Mouse (Mus musculus): Measurements from ENCODE around the gene Cemip. TPM values are rescaled to one million over a fixed set of nuclear protein-coding genes. Genes with fewer than 3 reads are reported as not detected.

Gene Cemip
- polyA plus RNA-seq, 1 experiment from 2014 or later, result not detected

- Histone ChIP-seq H3K9ac (ENCODE audit: low read depth, low read length) (no peak overlapping the region), H3K4me2 (ENCODE audit: low read depth, low read length) (no peak overlapping the region), H3K9me3 (replicated peaks; ENCODE audit: control insufficient read depth, low read length) (no peaks in the 10 kb centered on the region), H3K27ac (ENCODE audit: low read length) (no peak overlapping the region), H3K36me3 (ENCODE audit: control insufficient read depth, insufficient read depth) (no peaks in the 10 kb centered on the region), H3K27me3 (ENCODE audit: control insufficient read depth, insufficient read depth, low read depth, low read length) (no peaks in the 10 kb centered on the region), H3K4me3 (ENCODE audit: low read depth, low read length) (no peak overlapping the region), H3K4me1 (ENCODE audit: control insufficient read depth, low read depth, low read length) (no peaks in the 10 kb centered on the region)
- WGBS (ENCODE audit: insufficient replicate concordance), result 64% methylated on average over 3 of the region's 3 CpGs
- no peak for ATAC-seq (ENCODE audit: low read depth)
Observed at GRCm38 (mm10) chr7:84001516-84001915, 84.8 kb downstream of the Cemip start.

GRCm38 (mm10) chr7:84000671-84001070 lies 85.6 kb downstream of the Cemip start:
- Histone ChIP-seq H3K9ac (ENCODE audit: low read depth, low read length) (no peak overlapping the region), H3K4me3 (ENCODE audit: low read depth, low read length) (no peak overlapping the region), H3K4me2 (ENCODE audit: low read depth, low read length) (no peak overlapping the region), H3K27ac (ENCODE audit: low read length) (no peak overlapping the region), H3K36me3 (ENCODE audit: control insufficient read depth, insufficient read depth) (no peaks in the 10 kb centered on the region), H3K4me1 (ENCODE audit: control insufficient read depth, low read depth, low read length) (no peaks in the 10 kb centered on the region), H3K9me3 (replicated peaks; ENCODE audit: control insufficient read depth, low read length) (no peaks in the 10 kb centered on the region), H3K27me3 (ENCODE audit: control insufficient read depth, insufficient read depth, low read depth, low read length) (no peaks in the 10 kb centered on the region)
- 54% methylated on average over 2 of the region's 2 CpGs for WGBS (ENCODE audit: insufficient replicate concordance)
- ATAC-seq (ENCODE audit: low read depth), result no peak

GRCm38 (mm10) chr7:83999647-84000046 lies 86.7 kb downstream of the Cemip start:
- H3K4me3 ChIP-seq (ENCODE audit: low read depth, low read length), result no peak overlapping the region
- WGBS (ENCODE audit: insufficient replicate concordance), result 30% methylated on average over 1 of the region's 1 CpGs
- ATAC-seq (ENCODE audit: low read depth), result peak; percentile 51; the same call in 1 of the 2 replicates

GRCm38 (mm10) chr7:83994348-83994747 lies 92.0 kb downstream of the Cemip start:
- ATAC-seq (ENCODE audit: low read depth), result no peak
- no peaks in the 10 kb centered on the region for H3K4me1 ChIP-seq (ENCODE audit: control insufficient read depth, low read depth, low read length)
- no peak overlapping the region for H3K4me3 ChIP-seq (ENCODE audit: low read depth, low read length)
- no peaks in the 10 kb centered on the region for H3K27me3 ChIP-seq (ENCODE audit: control insufficient read depth, insufficient read depth, low read depth, low read length)
- no peak overlapping the region for H3K27ac ChIP-seq (ENCODE audit: low read length)
- no peaks in the 10 kb centered on the region for H3K36me3 ChIP-seq (ENCODE audit: control insufficient read depth, insufficient read depth)
- H3K9ac ChIP-seq (ENCODE audit: low read depth, low read length), result no peak overlapping the region
- 55% methylated on average over 1 of the region's 1 CpGs for WGBS (ENCODE audit: insufficient replicate concordance)
- H3K9me3 ChIP-seq (replicated peaks; ENCODE audit: control insufficient read depth, low read length), result no peaks in the 10 kb centered on the region
- H3K4me2 ChIP-seq (ENCODE audit: low read depth, low read length), result no peak overlapping the region

More at GRCm38 (mm10) chr7:83999647-84000046, 86.7 kb downstream of the Cemip start:
- no peaks in the 10 kb centered on the region for H3K36me3 ChIP-seq (ENCODE audit: control insufficient read depth, insufficient read depth)
- H3K4me2 ChIP-seq (ENCODE audit: low read depth, low read length), result no peak overlapping the region
- H3K27ac ChIP-seq (ENCODE audit: low read length), result no peak overlapping the region
- no peaks in the 10 kb centered on the region for H3K4me1 ChIP-seq (ENCODE audit: control insufficient read depth, low read depth, low read length)
- H3K9ac ChIP-seq (ENCODE audit: low read depth, low read length), result no peak overlapping the region
- no peaks in the 10 kb centered on the region for H3K27me3 ChIP-seq (ENCODE audit: control insufficient read depth, insufficient read depth, low read depth, low read length)
- H3K9me3 ChIP-seq (replicated peaks; ENCODE audit: control insufficient read depth, low read length), result no peaks in the 10 kb centered on the region

- no peak overlapping the region for H3K4me3 ChIP-seq (ENCODE audit: low read depth, low read length)
- H3K36me3 ChIP-seq (ENCODE audit: control insufficient read depth, insufficient read depth), result no peaks in the 10 kb centered on the region
- H3K27ac ChIP-seq (ENCODE audit: low read length), result no peak overlapping the region
- no peaks in the 10 kb centered on the region for H3K27me3 ChIP-seq (ENCODE audit: control insufficient read depth, insufficient read depth, low read depth, low read length)
- no peaks in the 10 kb centered on the region for H3K4me1 ChIP-seq (ENCODE audit: control insufficient read depth, low read depth, low read length)
- WGBS (ENCODE audit: insufficient replicate concordance), result 76% methylated on average over 4 of the region's 4 CpGs
- no peak overlapping the region for H3K9ac ChIP-seq (ENCODE audit: low read depth, low read length)
- no peak overlapping the region for H3K4me2 ChIP-seq (ENCODE audit: low read depth, low read length)
- no peaks in the 10 kb centered on the region for H3K9me3 ChIP-seq (replicated peaks; ENCODE audit: control insufficient read depth, low read length)
- no peak for ATAC-seq (ENCODE audit: low read depth)
Observed at GRCm38 (mm10) chr7:83989294-83989693, 97.0 kb downstream of the Cemip start.

- no peak overlapping the region for H3K9ac ChIP-seq (ENCODE audit: low read depth, low read length)
- no peak overlapping the region for H3K27ac ChIP-seq (ENCODE audit: low read length)
- H3K4me1 ChIP-seq (ENCODE audit: control insufficient read depth, low read depth, low read length), result no peaks in the 10 kb centered on the region
- ATAC-seq (ENCODE audit: low read depth), result no peak
- H3K36me3 ChIP-seq (ENCODE audit: control insufficient read depth, insufficient read depth), result no peaks in the 10 kb centered on the region
- H3K4me3 ChIP-seq (ENCODE audit: low read depth, low read length), result no peak overlapping the region
- no peaks in the 10 kb centered on the region for H3K9me3 ChIP-seq (replicated peaks; ENCODE audit: control insufficient read depth, low read length)
- H3K27me3 ChIP-seq (ENCODE audit: control insufficient read depth, insufficient read depth, low read depth, low read length), result no peaks in the 10 kb centered on the region
- 38% methylated on average over 2 of the region's 2 CpGs for WGBS (ENCODE audit: insufficient replicate concordance)
- H3K4me2 ChIP-seq (ENCODE audit: low read depth, low read length), result no peak overlapping the region
Observed at GRCm38 (mm10) chr7:83985751-83986150, 100.6 kb downstream of the Cemip start.

GRCm38 (mm10) chr7:83982566-83982965 lies 103.7 kb downstream of the Cemip start:
- Histone ChIP-seq H3K4me3 (ENCODE audit: low read depth, low read length) (no peak overlapping the region), H3K27me3 (ENCODE audit: control insufficient read depth, insufficient read depth, low read depth, low read length) (no peaks in the 10 kb centered on the region), H3K36me3 (ENCODE audit: control insufficient read depth, insufficient read depth) (no peaks in the 10 kb centered on the region), H3K27ac (ENCODE audit: low read length) (no peak overlapping the region), H3K9ac (ENCODE audit: low read depth, low read length) (no peak overlapping the region), H3K4me1 (ENCODE audit: control insufficient read depth, low read depth, low read length) (no peaks in the 10 kb centered on the region), H3K9me3 (replicated peaks; ENCODE audit: control insufficient read depth, low read length) (no peaks in the 10 kb centered on the region), H3K4me2 (ENCODE audit: low read depth, low read length) (no peak overlapping the region)
- 57% methylated on average over 2 of the region's 2 CpGs for WGBS (ENCODE audit: insufficient replicate concordance)
- no peak for ATAC-seq (ENCODE audit: low read depth)

GRCm38 (mm10) chr7:83978945-83979536 lies 107.3 kb downstream of the Cemip start:
- no peaks in the 10 kb centered on the region for H3K36me3 ChIP-seq (ENCODE audit: control insufficient read depth, insufficient read depth)
- no peak overlapping the region for H3K27ac ChIP-seq (ENCODE audit: low read length)
- no peaks in the 10 kb centered on the region for H3K9me3 ChIP-seq (replicated peaks; ENCODE audit: control insufficient read depth, low read length)
- no peaks in the 10 kb centered on the region for H3K4me1 ChIP-seq (ENCODE audit: control insufficient read depth, low read depth, low read length)
- H3K9ac ChIP-seq (ENCODE audit: low read depth, low read length), result no peak overlapping the region
- 31% methylated on average over 1 of the region's 1 CpGs for WGBS (ENCODE audit: insufficient replicate concordance)
- no peak overlapping the region for H3K4me2 ChIP-seq (ENCODE audit: low read depth, low read length)
- H3K4me3 ChIP-seq (ENCODE audit: low read depth, low read length), result no peak overlapping the region
- H3K27me3 ChIP-seq (ENCODE audit: control insufficient read depth, insufficient read depth, low read depth, low read length), result no peaks in the 10 kb centered on the region
- ATAC-seq (ENCODE audit: low read depth), result no peak

GRCm38 (mm10) chr7:83978410-83978809 lies 107.9 kb downstream of the Cemip start:
- H3K4me2 ChIP-seq (ENCODE audit: low read depth, low read length), result no peak overlapping the region
- no peak overlapping the region for H3K4me3 ChIP-seq (ENCODE audit: low read depth, low read length)
- no peaks in the 10 kb centered on the region for H3K9me3 ChIP-seq (replicated peaks; ENCODE audit: control insufficient read depth, low read length)
- H3K36me3 ChIP-seq (ENCODE audit: control insufficient read depth, insufficient read depth), result no peaks in the 10 kb centered on the region
- WGBS (ENCODE audit: insufficient replicate concordance), result 43% methylated on average over 1 of the region's 1 CpGs
- no peak for ATAC-seq (ENCODE audit: low read depth)
- no peak overlapping the region for H3K27ac ChIP-seq (ENCODE audit: low read length)
- H3K27me3 ChIP-seq (ENCODE audit: control insufficient read depth, insufficient read depth, low read depth, low read length), result no peaks in the 10 kb centered on the region
- no peaks in the 10 kb centered on the region for H3K4me1 ChIP-seq (ENCODE audit: control insufficient read depth, low read depth, low read length)
- H3K9ac ChIP-seq (ENCODE audit: low read depth, low read length), result no peak overlapping the region
